Mouse (Mus musculus) hindbrain, embryonic 13.5 days (tissue): ENCODE measurements around the gene Ank3. TPM values are rescaled to one million over a fixed set of nuclear protein-coding genes. Genes with fewer than 3 reads are reported as not detected.
A peak's percentile ranks its signal among the peaks of the same experiment; 100 is the strongest.

ENCODE experiments used
- ATAC-seq: fragments of 200-750 bp; cut with Nextera tagmentation; 2 replicates; pipeline ENCODE4 v1.8.0; 2017; ENCODE audit warnings: moderate TSS enrichment; ENCODE audit not compliant: low FRiP score
- H3K27ac ChIP-seq: fragments of 300-500 bp; sonication (generic); 2 replicates; pipeline ENCODE4 v1.5.1; 2015; ENCODE audit warnings: inconsistent platforms, mild to moderate bottlenecking, moderate library complexity
- H3K27me3 ChIP-seq: fragments of 300-500 bp; sonication (generic); 2 replicates; pipeline ENCODE4 v1.6.1; 2015; ENCODE audit warnings: mild to moderate bottlenecking, inconsistent platforms
- H3K36me3 ChIP-seq: fragments of 300-500 bp; sonication (generic); 2 replicates; pipeline ENCODE4 v1.6.1; 2015; ENCODE audit warnings: mild to moderate bottlenecking, inconsistent platforms
- H3K4me1 ChIP-seq: fragments of 300-500 bp; sonication (generic); replicated peaks from 2 replicates; pipeline ENCODE4 v1.6.1; 2015; ENCODE audit warnings: inconsistent platforms
- H3K4me2 ChIP-seq: fragments of 300-500 bp; sonication (generic); 2 replicates; pipeline ENCODE4 v1.6.1; 2015; ENCODE audit warnings: inconsistent platforms, mild to moderate bottlenecking, moderate library complexity
- H3K4me3 ChIP-seq: fragments of 300-500 bp; sonication (generic); 2 replicates; pipeline ENCODE4 v1.5.1; 2015; ENCODE audit warnings: mild to moderate bottlenecking, inconsistent platforms
- H3K9ac ChIP-seq: fragments of 300-500 bp; sonication (generic); 2 replicates; pipeline ENCODE4 v1.6.1; 2015; ENCODE audit warnings: mild to moderate bottlenecking, inconsistent platforms
- H3K9me3 ChIP-seq: fragments of 300-500 bp; sonication (generic); 2 replicates; pipeline ENCODE4 v1.6.1; 2016; ENCODE audit warnings: inconsistent platforms
- whole genome bisulfite sequencing: fragments of 180-500 bp; shearing (Covaris S2); methylation state at CpG from one replicate; pipeline ENCODE4 v1.1.7; 2015; 5-methylcytosine and 5-hydroxymethylcytosine counted together
- polyA plus RNA-seq: library from polyadenylated mRNA; unstranded; fragments of >200 nt; fragmentation: Nextera tagmentation; extraction: Ambion mirVana; gene quantifications from 2 replicates; pipeline ENCODE4 v1.2.1, GENCODE M21; 2015

Ank3 gene
- polyA plus RNA-seq, 1 experiment from 2014 or later: 114 TPM

GRCm38 (mm10) chr10:69832241-69832640 is 433.7 kb downstream of the Ank3 start:
- WGBS: 76% methylated on average over 4 of the region's 4 CpGs
- no peak for ATAC-seq
- Histone ChIP-seq H3K27me3 (no peaks in the 10 kb centered on the region), H3K36me3 (peaks cover 14% of the 10 kb centered on the region; the same call in 1 of the 2 replicates), H3K4me1 (0 out of 2 replicates have a peak, but pooled peaks cover 5% of the 10 kb centered on the region), H3K4me3 (no peak overlapping the region), H3K4me2 (no peak overlapping the region), H3K9ac (no peak overlapping the region), H3K9me3 (no peaks in the 10 kb centered on the region), H3K27ac (peak overlapping the region; percentile 25; the same call in 1 of the 2 replicates)

GRCm38 (mm10) chr10:69832822-69833221 is 434.2 kb downstream of the Ank3 start:
- Histone ChIP-seq H3K4me1 (0 out of 2 replicates have a peak, but pooled peaks cover 5% of the 10 kb centered on the region), H3K36me3 (peaks cover 11% of the 10 kb centered on the region; the same call in 1 of the 2 replicates), H3K27me3 (no peaks in the 10 kb centered on the region), H3K4me3 (no peak overlapping the region), H3K27ac (peak overlapping the region; percentile 25; the same call in 1 of the 2 replicates), H3K4me2 (no peak overlapping the region), H3K9ac (no peak overlapping the region), H3K9me3 (no peaks in the 10 kb centered on the region)
- WGBS: 83% methylated on average over 7 of the region's 7 CpGs
- ATAC-seq: no peak

GRCm38 (mm10) chr10:69834700-69835099 is 436.1 kb downstream of the Ank3 start:
- peaks cover 3% of the 10 kb centered on the region; the same call in 1 of the 2 replicates for H3K36me3 ChIP-seq
- WGBS: 69% methylated on average over 4 of the region's 4 CpGs
- no peak overlapping the region for H3K4me2 ChIP-seq
- 0 out of 2 replicates have a peak, but pooled peaks cover 5% of the 10 kb centered on the region for H3K4me1 ChIP-seq
- ATAC-seq: no peak
- no peaks in the 10 kb centered on the region for H3K9me3 ChIP-seq
- no peaks in the 10 kb centered on the region for H3K27me3 ChIP-seq
- no peak overlapping the region for H3K4me3 ChIP-seq
- H3K9ac ChIP-seq: no peak overlapping the region
- no peak overlapping the region for H3K27ac ChIP-seq

GRCm38 (mm10) chr10:69845749-69846148 is 447.2 kb downstream of the Ank3 start:
- Histone ChIP-seq H3K27ac (peak overlapping the region; percentile 19; the same call in 1 of the 2 replicates), H3K36me3 (peaks cover 12% of the 10 kb centered on the region), H3K9ac (no peak overlapping the region), H3K9me3 (no peaks in the 10 kb centered on the region), H3K4me2 (no peak overlapping the region), H3K4me3 (no peak overlapping the region), H3K27me3 (no peaks in the 10 kb centered on the region), H3K4me1 (peaks cover 6% of the 10 kb centered on the region; the same call in 1 of the 2 replicates)
- ATAC-seq: peak; percentile 86
- 38% methylated on average over 4 of the region's 4 CpGs for WGBS

GRCm38 (mm10) chr10:69852366-69853091 is 454.0 kb downstream of the Ank3 start:
- Histone ChIP-seq H3K36me3 (peaks cover 29% of the 10 kb centered on the region), H3K4me2 (no peak overlapping the region), H3K9me3 (no peaks in the 10 kb centered on the region), H3K9ac (no peak overlapping the region), H3K27ac (no peak overlapping the region), H3K4me3 (no peak overlapping the region), H3K27me3 (no peaks in the 10 kb centered on the region), H3K4me1 (no peaks in the 10 kb centered on the region; the same call in 1 of the 2 replicates)
- no peak for ATAC-seq
- WGBS: 65% methylated on average over 5 of the region's 5 CpGs

GRCm38 (mm10) chr10:69854587-69855185 is 456.1 kb downstream of the Ank3 start:
- peaks cover 28% of the 10 kb centered on the region for H3K36me3 ChIP-seq
- H3K27ac ChIP-seq: no peak overlapping the region
- H3K4me3 ChIP-seq: no peak overlapping the region
- peaks cover 17% of the 10 kb centered on the region for H3K4me1 ChIP-seq
- H3K9ac ChIP-seq: no peak overlapping the region
- WGBS: 92% methylated on average over 8 of the region's 8 CpGs
- H3K4me2 ChIP-seq: no peak overlapping the region
- no peaks in the 10 kb centered on the region for H3K27me3 ChIP-seq
- no peak for ATAC-seq
- H3K9me3 ChIP-seq: no peaks in the 10 kb centered on the region

GRCm38 (mm10) chr10:69858011-69858410 is 459.4 kb downstream of the Ank3 start:
- ATAC-seq: no peak
- Histone ChIP-seq H3K36me3 (peaks cover 17% of the 10 kb centered on the region), H3K4me3 (no peak overlapping the region), H3K27me3 (no peaks in the 10 kb centered on the region), H3K4me2 (no peak overlapping the region), H3K27ac (peak overlapping the region; percentile 91), H3K9me3 (no peaks in the 10 kb centered on the region), H3K4me1 (peaks cover 26% of the 10 kb centered on the region), H3K9ac (no peak overlapping the region)
- 87% methylated on average over 9 of the region's 9 CpGs for WGBS

GRCm38 (mm10) chr10:69858897-69859605 is 460.5 kb downstream of the Ank3 start:
- Histone ChIP-seq H3K27me3 (no peaks in the 10 kb centered on the region), H3K27ac (peak overlapping the region; percentile 91), H3K4me1 (peaks cover 27% of the 10 kb centered on the region), H3K9ac (0 out of 2 replicates have a peak overlapping the region, but pooled peaks have one; percentile 24), H3K36me3 (peaks cover 17% of the 10 kb centered on the region), H3K4me2 (peak overlapping the region; percentile 10; the same call in 1 of the 2 replicates), H3K4me3 (no peak overlapping the region), H3K9me3 (no peaks in the 10 kb centered on the region)
- peak; percentile 86 for ATAC-seq
- 11% methylated on average over 4 of the region's 4 CpGs for WGBS

GRCm38 (mm10) chr10:69859848-69860479 is 461.4 kb downstream of the Ank3 start:
- Histone ChIP-seq H3K4me2 (no peak overlapping the region), H3K4me3 (no peak overlapping the region), H3K4me1 (peaks cover 27% of the 10 kb centered on the region), H3K27me3 (no peaks in the 10 kb centered on the region), H3K27ac (peak overlapping the region; percentile 91), H3K9me3 (no peaks in the 10 kb centered on the region), H3K36me3 (peaks cover 15% of the 10 kb centered on the region), H3K9ac (no peak overlapping the region)
- 72% methylated on average over 7 of the region's 7 CpGs for WGBS
- ATAC-seq: no peak

- H3K4me3 ChIP-seq: no peak overlapping the region
- no peak for ATAC-seq
- no peak overlapping the region for H3K4me2 ChIP-seq
- WGBS: 63% methylated on average over 8 of the region's 8 CpGs
- peaks cover 33% of the 10 kb centered on the region for H3K4me1 ChIP-seq
- no peaks in the 10 kb centered on the region for H3K27me3 ChIP-seq
- no peak overlapping the region for H3K9ac ChIP-seq
- H3K27ac ChIP-seq: peak overlapping the region; percentile 55; the same call in 1 of the 2 replicates
- H3K36me3 ChIP-seq: peaks cover 6% of the 10 kb centered on the region
- H3K9me3 ChIP-seq: no peaks in the 10 kb centered on the region
Measured at GRCm38 (mm10) chr10:69862829-69863228, 464.3 kb downstream of the Ank3 start.

- Histone ChIP-seq H3K27me3 (no peaks in the 10 kb centered on the region), H3K9me3 (no peaks in the 10 kb centered on the region), H3K4me2 (no peak overlapping the region), H3K4me1 (peaks cover 12% of the 10 kb centered on the region), H3K9ac (no peak overlapping the region), H3K36me3 (peaks cover 48% of the 10 kb centered on the region), H3K27ac (peak overlapping the region; percentile 74), H3K4me3 (no peak overlapping the region)
- ATAC-seq: no peak
- 8% methylated on average over 5 of the region's 5 CpGs for WGBS
Measured at GRCm38 (mm10) chr10:69870348-69870747, 471.8 kb downstream of the Ank3 start.

- no peak for ATAC-seq
- Histone ChIP-seq H3K4me2 (no peak overlapping the region), H3K27ac (no peak overlapping the region), H3K36me3 (peaks cover 53% of the 10 kb centered on the region), H3K4me1 (peaks cover 9% of the 10 kb centered on the region), H3K27me3 (no peaks in the 10 kb centered on the region), H3K9ac (no peak overlapping the region), H3K9me3 (no peaks in the 10 kb centered on the region), H3K4me3 (no peak overlapping the region)
- 84% methylated on average over 14 of the region's 14 CpGs for WGBS
Measured at GRCm38 (mm10) chr10:69870947-69871346, 472.4 kb downstream of the Ank3 start.
